Mouse (Mus musculus) kidney, adult 2 months (tissue): ENCODE measurements at regions not wholly inside any gene's neighbourhood (a gene's known extent, or its start where the extent isn't known, plus 50 kb on each side); places are given as distances from the start of the nearest gene placed in this dataset.

ENCODE experiments used
- CTCF ChIP-seq: fragments of 200-500 bp; conservative IDR thresholded peaks from 2 replicates; pipeline ENCODE4 v1.5.1; 2011; ENCODE audit warnings: low read depth, mild to moderate bottlenecking, control low read depth, low read length, moderate library complexity, mixed read lengths; ENCODE audit not compliant: insufficient read depth, insufficient read length
- POLR2A ChIP-seq: fragments of 200-500 bp; IDR thresholded peaks from one replicate; pipeline ENCODE4 v1.6.1; 2011; ENCODE audit warnings: low read depth, low read length, control low read depth

DNA sequence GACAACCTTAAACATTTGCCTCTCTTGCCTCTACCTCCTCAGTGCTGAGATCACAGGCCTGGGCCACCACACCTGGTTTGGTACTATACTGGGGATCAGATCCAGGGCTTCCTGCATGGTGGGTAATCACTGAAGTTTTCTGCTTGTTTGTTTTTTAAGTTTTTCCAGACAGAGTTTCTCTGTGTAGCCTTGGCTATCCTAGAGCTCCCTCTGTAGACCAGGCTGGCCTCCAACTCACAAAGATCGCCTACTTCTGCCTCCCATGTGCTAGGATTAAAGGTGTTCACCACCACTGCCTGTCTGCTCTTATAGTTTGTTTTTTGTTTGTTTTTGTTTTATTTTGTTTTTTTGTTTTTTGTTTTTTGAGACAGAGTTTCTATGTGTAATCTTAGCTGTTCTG, 105.7 kb upstream of the Otx2 start:
- no peak for TF ChIP-seq POLR2A
- TF ChIP-seq CTCF: no peak
